Mouse (Mus musculus): ENCODE data around the gene Cst9.

Cst9 gene

GRCm38 (mm10) chr2:148877016-148877770 lies 42.2 kb downstream of the Cst9 start:
- DNase-seq (ENCODE audit: low spot score in 2 of 2): no peak

- DNase-seq (ENCODE audit: low spot score in 2 of 2): no peak
These were observed 43.7 kb downstream of the Cst9 start for GRCm38 (mm10) chr2:148878641-148879130.

GRCm38 (mm10) chr2:148879199-148879598 lies 44.3 kb downstream of the Cst9 start:
- DNase-seq (ENCODE audit: low spot score in 2 of 2): no peak

GRCm38 (mm10) chr2:148884738-148885137 lies 49.8 kb downstream of the Cst9 start:
- no peak for DNase-seq (ENCODE audit: low spot score in 2 of 2)

Data from cerebellum, postnatal 4 days (tissue).